Mouse (Mus musculus) heart, postnatal 36 days (tissue): ENCODE results near the gene Ddo. TPM values are rescaled to one million over a fixed set of nuclear protein-coding genes. Genes with fewer than 3 reads are reported as not detected.

ENCODE experiments used
- DNase-seq, 2 experiments: peaks; one replicate each; pipeline ENCODE4 v3.0.0; 2021 to 2022
- intact Hi-C: fragments of 180-260 bp; cut with DNase I; formaldehyde crosslinking; loops from one replicate; pipeline ENCODE4 v1.15.1; 2025
- total RNA-seq, 2 experiments: library from RNA; stranded (reverse); gene quantifications; 2 replicates each; pipeline ENCODE4 v1.2.3; 2021

Gene Ddo
- total RNA-seq, 2 experiments from 2014 or later = 34.7 to 38.7 TPM

DNA sequence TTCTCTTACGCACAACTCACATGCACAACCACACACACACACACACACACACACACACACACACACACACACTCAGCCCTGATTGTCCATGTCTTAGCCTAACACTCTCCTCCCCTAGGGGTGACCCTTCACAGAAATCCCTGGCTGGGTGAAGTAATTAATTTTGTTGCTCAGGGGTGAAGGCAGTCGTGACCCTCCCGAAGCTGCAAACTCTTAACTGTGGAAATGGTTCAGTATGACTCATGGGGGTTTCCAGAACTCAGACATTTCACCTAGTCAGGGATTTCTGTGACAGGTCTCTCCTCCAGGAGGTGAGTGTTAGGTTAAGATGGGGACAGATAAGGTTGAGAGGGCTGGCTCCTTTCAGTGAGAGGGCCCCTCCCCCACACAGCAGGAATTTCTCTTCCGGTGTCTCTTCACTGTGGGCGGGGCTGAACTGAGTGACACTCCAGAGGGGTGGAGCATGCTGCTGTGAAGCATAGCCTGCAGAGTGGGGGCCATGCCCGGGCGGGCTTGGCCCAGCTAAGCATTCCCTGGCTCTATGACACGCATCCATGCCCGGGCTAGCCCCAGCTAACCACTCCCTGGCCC, 83.3 kb downstream of the Ddo start:
- intact Hi-C loops = no loop called here

GRCm38 (mm10) chr10:40713829-40714228, 84.0 kb downstream of the Ddo start:
- DNase-seq = no peak
- intact Hi-C loops = no loop called here

More for the DNA sequence above, 83.3 kb downstream of the Ddo start:
- DNase-seq = no peak

GRCm38 (mm10) chr10:40715151-40715550, 85.3 kb downstream of the Ddo start:
- intact Hi-C loops = no loop called here
- no peak for DNase-seq

GRCm38 (mm10) chr10:40716296-40716695, 86.5 kb downstream of the Ddo start:
- intact Hi-C loops = no loop called here
- DNase-seq = no peak

DNA sequence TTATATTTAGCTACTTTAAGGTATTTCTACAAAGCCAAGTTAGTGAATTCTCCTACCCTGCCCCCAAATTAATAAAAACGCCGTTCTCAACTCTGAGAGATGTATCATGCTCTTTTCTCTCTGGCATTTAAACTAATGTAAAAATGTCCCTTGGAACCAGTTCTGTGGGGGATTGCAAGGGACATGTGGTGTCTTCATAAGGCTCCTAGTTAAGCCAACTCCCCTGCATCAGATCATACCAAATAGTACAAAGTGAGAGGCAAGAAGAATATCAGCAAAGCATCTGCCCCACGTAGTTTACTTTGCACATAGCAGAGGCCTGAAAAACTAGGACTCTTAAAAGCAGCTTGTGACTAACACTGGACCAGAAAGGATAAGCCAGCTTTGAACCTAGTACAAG, 86.9 kb downstream of the Ddo start:
- no peak for DNase-seq
- intact Hi-C loops = no loop called here

- intact Hi-C loops = no loop called here
- DNase-seq = no peak
Measured at GRCm38 (mm10) chr10:40718362-40718761, 88.6 kb downstream of the Ddo start.

- intact Hi-C loops = no loop called here
- no peak for DNase-seq
Measured at GRCm38 (mm10) chr10:40719062-40719461, 89.3 kb downstream of the Ddo start.

DNA sequence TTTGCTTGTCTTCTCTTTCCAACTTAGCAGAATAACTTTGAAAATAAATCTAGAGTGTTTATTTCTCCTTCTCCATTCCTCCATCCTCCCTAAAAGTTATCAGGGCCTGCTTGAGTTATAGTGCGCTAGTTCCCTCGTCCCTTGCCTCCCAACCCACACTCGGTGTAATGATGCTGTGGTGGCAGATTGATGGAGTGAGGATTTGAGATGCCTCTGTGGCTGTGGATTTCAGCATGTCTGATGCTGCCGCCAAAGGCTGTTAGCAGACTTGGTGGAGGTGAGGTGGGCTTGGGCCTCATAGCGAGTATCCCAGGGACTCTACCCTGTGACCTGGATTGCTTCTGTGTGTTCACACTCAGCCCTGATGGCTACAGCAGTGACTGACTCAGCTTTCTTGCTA, 91.1 kb downstream of the Ddo start:
- intact Hi-C loops = no loop called here
- DNase-seq = no peak

- no peak for DNase-seq
- intact Hi-C loops = no loop called here
Measured at GRCm38 (mm10) chr10:40724342-40724741, 94.5 kb downstream of the Ddo start.

DNA sequence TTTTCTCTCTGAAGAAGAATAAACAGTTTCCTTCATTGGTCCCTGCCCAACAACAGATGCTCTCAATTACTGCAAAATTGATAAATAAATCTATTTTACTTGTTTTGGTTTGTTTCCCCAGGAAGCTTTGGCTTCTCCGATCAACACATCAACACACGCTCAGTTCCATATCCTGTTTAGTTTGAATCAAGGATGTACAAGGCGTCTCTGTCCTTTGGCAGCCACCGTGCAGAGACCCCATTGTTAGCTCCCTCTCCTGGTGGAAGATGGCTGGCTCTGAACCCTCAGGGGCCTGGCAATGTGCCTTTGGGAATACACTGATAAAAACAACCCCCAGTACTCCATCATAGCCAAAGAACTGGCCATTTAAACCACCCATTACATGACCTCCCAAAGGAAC, 95.3 kb downstream of the Ddo start:
- intact Hi-C loops = no loop called here
- DNase-seq = no peak

DNA sequence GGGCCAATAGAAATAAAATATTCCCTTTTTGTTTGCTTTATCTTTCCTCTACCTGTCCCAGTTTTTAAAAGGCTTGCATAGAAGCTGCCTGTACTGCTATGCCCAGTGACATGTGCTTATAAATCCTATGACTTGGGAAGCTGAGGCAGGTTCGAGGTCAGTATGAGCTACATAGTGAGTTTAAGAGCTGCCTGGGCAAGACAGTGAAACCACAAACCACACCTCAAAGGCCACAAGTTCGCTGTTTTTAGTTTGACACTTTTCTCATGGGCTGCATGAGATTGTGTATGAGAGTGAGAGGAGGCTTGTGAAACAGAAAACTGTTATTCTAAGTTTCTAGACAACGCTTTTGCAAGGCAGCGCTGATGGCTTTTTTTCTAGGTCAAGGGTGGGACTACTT, 95.7 kb downstream of the Ddo start:
- intact Hi-C loops = no loop called here
- DNase-seq = no peak

GRCm38 (mm10) chr10:40726288-40726902, 96.6 kb downstream of the Ddo start:
- no peak for DNase-seq
- intact Hi-C loops = no loop called here

DNA sequence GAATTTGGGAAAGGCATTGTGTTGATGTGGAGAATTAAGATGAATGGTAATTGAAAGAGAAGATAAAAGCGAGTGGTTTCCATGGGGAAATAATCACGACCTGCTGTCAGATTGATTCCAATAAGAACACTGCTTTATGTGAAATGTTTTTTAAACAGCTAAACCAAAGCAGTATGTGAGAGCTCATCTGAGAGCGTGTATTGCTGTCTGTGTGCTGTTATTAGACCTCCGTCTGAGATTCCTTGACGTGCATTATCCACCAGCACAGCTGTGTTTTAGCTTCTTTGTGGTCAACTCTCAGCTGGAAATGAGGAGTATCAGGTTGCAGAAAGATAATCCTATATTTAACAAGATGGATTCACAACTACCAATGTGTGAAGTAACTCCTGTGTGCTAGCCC, 97.2 kb downstream of the Ddo start:
- DNase-seq = no peak
- intact Hi-C loops = no loop called here

DNA sequence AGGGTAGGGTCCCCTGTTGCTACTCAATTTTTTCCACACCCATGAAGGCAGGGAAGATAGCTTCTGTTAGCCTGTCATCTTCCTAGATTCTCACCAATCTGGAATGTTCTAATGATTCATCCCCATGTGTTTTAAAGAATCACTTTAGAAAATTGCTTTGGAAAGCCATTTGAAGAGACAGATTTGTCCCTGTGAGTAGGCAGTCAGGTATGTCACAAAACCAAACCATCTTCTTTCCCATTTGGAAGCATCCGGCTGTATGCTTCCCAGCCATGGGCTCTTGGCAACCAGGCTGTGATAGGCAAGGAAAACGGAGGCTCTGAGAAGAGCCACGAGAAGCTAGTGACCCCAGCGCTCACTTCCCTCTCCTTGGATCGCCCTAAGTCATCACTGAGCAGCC, 100.4 kb downstream of the Ddo start:
- intact Hi-C loops = no loop called here
- DNase-seq = no peak

Other genes starting within 250 kb of the Ddo start
- gene Slc22a16, start 59.7 kb upstream of the Ddo start, total RNA-seq = not detected
- gene Mettl24, start 53.3 kb downstream of the Ddo start, total RNA-seq = 1 to 10 TPM; 1.1 to 1.4 TPM